Mouse (Mus musculus): ENCODE measurements around the gene Rcn2. TPM values are rescaled to one million over a fixed set of nuclear protein-coding genes. Genes with fewer than 3 reads are reported as not detected.

Rcn2 gene
- polyA plus RNA-seq, 1 experiment from 2014 or later: 255 TPM

GRCm38 (mm10) chr9:56108174-56108573 is 66.5 kb downstream of the Rcn2 start:
- H3K4me1 ChIP-seq (ENCODE audit: insufficient read depth, low read length): peaks cover 15% of the 10 kb centered on the region
- H3K27me3 ChIP-seq (ENCODE audit: insufficient read depth, low read length): no peaks in the 10 kb centered on the region
- no peak overlapping the region for H3K9ac ChIP-seq (replicated peaks; ENCODE audit: low read length)
- no peak overlapping the region for H3K27ac ChIP-seq (ENCODE audit: low read length)
- H3K9me3 ChIP-seq (ENCODE audit: low read length): no peaks in the 10 kb centered on the region
- no peaks in the 10 kb centered on the region for H3K36me3 ChIP-seq (ENCODE audit: insufficient read depth, low read length)
- H3K4me2 ChIP-seq (replicated peaks; ENCODE audit: low read depth, low read length): no peak overlapping the region
- no peak for ATAC-seq (ENCODE audit: low FRiP score, low TSS enrichment)
- WGBS: 76% methylated on average over 5 of the region's 5 CpGs
- H3K4me3 ChIP-seq (ENCODE audit: low read length): no peak overlapping the region

Other genes starting within 250 kb of the Rcn2 start
- gene Scaper, start 103.7 kb upstream of the Rcn2 start, polyA plus RNA-seq (2015; fragmentation: Nextera tagmentation; extraction: Ambion mirVana): 8.8 and 10.0 TPM in 2 replicates
- gene 4930563M21Rik, start 31.3 kb upstream of the Rcn2 start, polyA plus RNA-seq (2015; fragmentation: Nextera tagmentation; extraction: Ambion mirVana): not detected in 2 replicates
- 0.91 and 0.96 TPM in 2 replicates for gene Pstpip1, start 48.1 kb downstream of the Rcn2 start, polyA plus RNA-seq (2015; fragmentation: Nextera tagmentation; extraction: Ambion mirVana)
- gene Tspan3, start 123.6 kb downstream of the Rcn2 start, polyA plus RNA-seq (2015; fragmentation: Nextera tagmentation; extraction: Ambion mirVana): 537 and 577 TPM in 2 replicates

All from kidney, embryonic 16.5 days (tissue).